Mouse (Mus musculus) mouse embryonic stem cell (cell line): ENCODE data around the gene Cycs.

ENCODE experiments used
- in situ Hi-C, 2 experiments: fragments of 300-500 bp; cut with MboI; formaldehyde crosslinking; loops; 1 replicate in 1 of 2; 3 replicates in 1 of 2; pipeline ENCODE4 v1.14.3; 2019 to 2020; ENCODE audit warnings: low sequenced_read_pairs in 2 of 2, low pct_unique_long_range_greater_than_20kb in 1 of 2, mixed read lengths in 1 of 2; ENCODE audit not compliant: unreplicated experiment in 1 of 2

Gene Cycs

GRCm38 (mm10) chr6:50552881-50553518 lies 13.3 kb downstream of the Cycs start:
- in situ Hi-C loops = no loop called here

DNA sequence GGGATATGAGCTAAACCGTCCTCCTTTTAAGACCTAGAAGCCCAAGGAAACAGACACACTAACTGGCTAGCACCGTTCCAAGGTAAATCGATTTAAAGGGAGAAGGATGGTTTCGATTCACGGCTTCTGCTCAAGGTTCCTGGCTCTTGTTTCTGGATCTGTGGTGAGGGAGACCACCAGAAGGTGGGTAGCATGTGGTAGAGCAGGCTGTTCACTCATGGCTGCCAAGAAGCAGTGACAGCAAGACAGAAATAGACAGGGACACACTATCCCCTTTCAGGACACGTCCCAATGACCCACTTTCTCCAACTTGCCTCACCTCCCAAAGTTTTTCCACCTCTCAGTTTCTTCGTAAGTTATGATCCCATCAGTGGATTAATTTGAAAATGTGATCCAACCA lies 16.5 kb downstream of the Cycs start:
- in situ Hi-C loops = no loop called here

- in situ Hi-C loops = no loop called here
Observed at GRCm38 (mm10) chr6:50549051-50549450, 17.3 kb downstream of the Cycs start.

- in situ Hi-C loops = no loop called here
Observed at GRCm38 (mm10) chr6:50545412-50546043, 20.8 kb downstream of the Cycs start.

- in situ Hi-C loops = no loop called here
Observed at GRCm38 (mm10) chr6:50542535-50542934, 23.8 kb downstream of the Cycs start.

DNA sequence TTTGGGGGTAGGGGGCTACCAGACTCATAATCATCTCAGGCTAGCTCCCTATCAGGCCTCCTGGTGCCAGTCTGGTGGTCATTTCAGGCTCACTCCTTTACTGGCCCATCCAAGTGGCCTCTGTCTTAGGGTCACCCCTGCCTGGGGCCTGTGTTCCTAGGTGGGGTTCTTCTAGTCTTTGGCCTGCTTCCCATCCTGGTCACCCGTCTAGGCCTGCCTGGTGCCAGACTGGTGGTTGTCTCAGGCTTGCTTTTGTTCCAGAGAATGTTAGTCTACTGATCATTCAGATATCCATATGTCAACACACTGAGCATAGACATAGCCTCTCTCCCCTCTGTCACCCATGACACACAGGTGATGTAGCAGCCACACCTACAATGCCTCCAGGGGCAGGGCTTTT lies 26.7 kb downstream of the Cycs start:
- in situ Hi-C loops = loop anchor here (5.0 kb wide), 2 partner anchors 222 to 227 kb away; no protein-coding TSS in a partner anchor

DNA sequence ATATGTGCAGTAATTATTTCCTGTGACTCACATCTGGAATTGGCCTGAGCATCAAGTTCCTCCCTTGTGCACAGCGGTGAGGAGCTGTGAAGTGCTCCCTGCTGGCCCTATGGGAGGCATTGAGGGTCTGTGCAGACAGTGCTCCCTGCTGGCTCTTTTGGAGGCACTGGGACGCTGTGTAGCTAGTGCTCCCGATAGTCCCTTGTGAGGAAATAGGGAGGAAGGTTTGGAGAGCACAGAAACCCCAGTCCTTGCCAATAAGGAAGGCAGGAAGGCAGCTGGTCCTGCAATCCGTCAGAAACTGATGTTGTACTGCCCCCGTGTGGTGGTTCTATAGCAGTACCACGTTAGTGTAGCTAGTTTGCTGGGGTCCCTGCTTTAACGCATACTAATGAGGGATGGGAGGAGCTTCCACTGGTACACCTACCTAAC lies 29.9 kb downstream of the Cycs start:
- in situ Hi-C loops = loop anchor here (5.0 kb wide), 2 partner anchors 219 to 224 kb away; no protein-coding TSS in a partner anchor

DNA sequence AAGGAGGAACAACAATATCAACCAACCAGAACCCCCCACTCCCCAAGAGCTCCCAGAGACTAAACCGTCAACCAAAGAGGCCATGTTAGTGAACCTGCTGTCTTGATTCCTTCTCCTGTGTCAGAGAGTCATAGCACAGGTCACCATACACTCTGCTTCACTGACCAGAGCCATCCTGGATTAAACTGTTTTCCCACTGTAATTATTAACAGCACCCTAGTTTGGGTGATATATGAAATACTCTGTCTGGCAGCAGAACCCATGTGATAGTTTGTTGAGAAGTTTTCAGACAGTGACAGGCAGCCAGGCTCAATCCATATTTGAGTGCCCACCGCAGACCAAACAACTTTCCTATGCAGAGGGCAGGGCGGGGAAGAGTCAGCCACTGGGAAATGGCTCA lies 31.0 kb downstream of the Cycs start:
- in situ Hi-C loops = loop anchor here (5.0 kb wide), 2 partner anchors 218 to 223 kb away; no protein-coding TSS in a partner anchor

DNA sequence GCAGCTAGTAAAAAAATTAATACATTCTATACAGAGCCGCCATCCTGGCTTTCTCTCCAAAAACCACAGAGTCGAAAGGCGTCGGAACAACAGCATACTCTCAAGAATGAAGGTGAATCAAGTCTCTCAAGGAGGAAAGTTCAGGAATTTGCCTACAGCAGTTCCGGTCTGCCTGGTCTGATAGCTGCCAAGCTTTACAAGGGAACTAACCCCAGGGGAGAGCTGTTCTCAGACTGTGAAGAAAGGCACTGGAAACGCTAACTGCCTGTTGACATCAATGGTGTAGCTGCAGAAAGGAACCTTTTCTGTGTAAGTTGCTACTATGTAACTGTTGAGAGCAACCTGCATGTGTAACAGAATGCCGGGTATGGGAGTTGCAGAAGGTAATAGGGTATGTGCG lies 34.4 kb downstream of the Cycs start:
- in situ Hi-C loops = no loop called here

GRCm38 (mm10) chr6:50531003-50531402 lies 35.3 kb downstream of the Cycs start:
- in situ Hi-C loops = no loop called here

- in situ Hi-C loops = no loop called here
Observed at GRCm38 (mm10) chr6:50529194-50529593, 37.1 kb downstream of the Cycs start.

- in situ Hi-C loops = no loop called here
Observed at GRCm38 (mm10) chr6:50527416-50527815, 38.9 kb downstream of the Cycs start.

- in situ Hi-C loops = no loop called here
Observed at GRCm38 (mm10) chr6:50526597-50527024, 39.7 kb downstream of the Cycs start.

GRCm38 (mm10) chr6:50525846-50526245 lies 40.5 kb downstream of the Cycs start:
- in situ Hi-C loops = no loop called here

GRCm38 (mm10) chr6:50524261-50524896 lies 42.0 kb downstream of the Cycs start:
- in situ Hi-C loops = no loop called here

- in situ Hi-C loops = no loop called here
Observed at GRCm38 (mm10) chr6:50522772-50523171, 43.6 kb downstream of the Cycs start.

- in situ Hi-C loops = no loop called here
Observed at GRCm38 (mm10) chr6:50521532-50522135, 44.7 kb downstream of the Cycs start.

- in situ Hi-C loops = no loop called here
Observed at GRCm38 (mm10) chr6:50520139-50520538, 46.2 kb downstream of the Cycs start.

GRCm38 (mm10) chr6:50518371-50518770 lies 48.0 kb downstream of the Cycs start:
- in situ Hi-C loops = no loop called here
